In genomic region chr5:38220328-38220912, GRCm38 (mm10) we compare ENCODE assay signal across 8 mouse cellular contexts. TPM values are rescaled to one million over a fixed set of nuclear protein-coding genes. Genes with fewer than 3 reads are reported as not detected.
DNase-seq lines count a peak whose midpoint lies in the region; ATAC-seq and TF ChIP-seq lines count a peak whose summit lies in the region.

Zbtb49 (minus strand) TSS chr5:38220457.
Lyar (plus strand) TSS chr5:38220470.

- H3K27me3 ChIP-seq in forebrain, embryonic 15.5 days = no peaks in the 10 kb centered on the region
- H3K27me3 ChIP-seq in lung, embryonic 14.5 days (ENCODE audit: insufficient read depth, low read length) = no peaks in the 10 kb centered on the region
- H3K27me3 ChIP-seq in thymus, adult 2 months (ENCODE audit: control insufficient read depth, insufficient read depth, low read length) = no peaks in the 10 kb centered on the region

- in situ Hi-C loops in ES-E14 (cut with MboI; ENCODE audit: low sequenced_read_pairs in 2 of 2, unreplicated experiment in 2 of 2) = no loop called here

- peak within 1 kb of the TSS; percentile 95 to 97 for H3K4me3 ChIP-seq in ES-E14 (ENCODE audit: insufficient read depth in 1 of 2, low read depth in 1 of 2, low read length in 2 of 2, poor library complexity in 1 of 2, severe bottlenecking in 1 of 2)
- peak within 1 kb of the TSS; percentile 95 for H3K4me3 ChIP-seq in forebrain, embryonic 15.5 days
- H3K4me3 ChIP-seq in layer of hippocampus, adult 2 months = peak within 1 kb of the TSS; percentile 76
- H3K4me3 ChIP-seq in lung, embryonic 14.5 days (ENCODE audit: low read depth, low read length) = peak within 1 kb of the TSS; percentile 92
- peak within 1 kb of the TSS; percentile 68 for H3K4me3 ChIP-seq in olfactory bulb, adult 2 months (ENCODE audit: insufficient read depth, low read depth, low read length)
- H3K4me3 ChIP-seq in thymus, adult 2 months (ENCODE audit: control insufficient read depth, insufficient read depth, low read length) = peak within 1 kb of the TSS; percentile 93

- peak within 1 kb of the TSS; percentile 63; the same call in 1 of the 2 replicates for H3K27ac ChIP-seq in ES-E14 (ENCODE audit: insufficient read depth, low read depth, low read length, poor library complexity, severe bottlenecking)
- H3K27ac ChIP-seq in forebrain, embryonic 15.5 days (replicated peaks) = peak within 1 kb of the TSS; percentile 91
- H3K27ac ChIP-seq in layer of hippocampus, adult 2 months = peak within 1 kb of the TSS; percentile 94
- H3K27ac ChIP-seq in lung, embryonic 14.5 days (ENCODE audit: low read depth) = peak within 1 kb of the TSS; percentile 46
- peak within 1 kb of the TSS; percentile 16 for H3K27ac ChIP-seq in olfactory bulb, adult 2 months (ENCODE audit: insufficient read depth, low read depth, low read length)
- H3K27ac ChIP-seq in thymus, adult 2 months (ENCODE audit: control insufficient read depth, insufficient read depth, low read length) = peak within 1 kb of the TSS; percentile 7; the same call in 1 of the 2 replicates

- no peaks in the 10 kb centered on the region for H3K9me3 ChIP-seq in ES-E14 (ENCODE audit: control insufficient read depth, insufficient read depth, low read depth, low read length)
- H3K9me3 ChIP-seq in forebrain, embryonic 15.5 days = no peaks in the 10 kb centered on the region
- H3K9me3 ChIP-seq in lung, embryonic 14.5 days (ENCODE audit: low read depth, low read length) = no peaks in the 10 kb centered on the region

- TF ChIP-seq CTCF in layer of hippocampus, adult 2 months (conservative IDR thresholded peaks at IDR 0.05) = no peak
- no peak for TF ChIP-seq CTCF in lung, embryonic 14.5 days (IDR thresholded peaks at IDR 0.05; ENCODE audit: low read depth)
- TF ChIP-seq CTCF in olfactory bulb, adult 2 months (IDR thresholded peaks at IDR 0.05; ENCODE audit: insufficient read depth, low read depth, low read length) = no peak
- no peak for TF ChIP-seq CTCF in thymus, adult 2 months (IDR thresholded peaks at IDR 0.05; ENCODE audit: borderline replicate concordance, control insufficient read depth, extremely low read depth, insufficient read depth, low read length, poor library complexity)

- peak; percentile 74 for DNase-seq in ES-E14 (ENCODE audit: low read depth, low spot score)
- DNase-seq in cerebellum, adult 11-12 months = peak; percentile 91
- DNase-seq in heart, postnatal 36 days = peak; percentile 97 to 99
- DNase-seq in layer of hippocampus, adult 2 months (ENCODE audit: low spot score in 2 of 2) = peak; percentile 93 to 97
- DNase-seq in lung, embryonic 14.5 days = peak; percentile 96
- DNase-seq in thymus, adult 2 months = peak; percentile 97

- intact Hi-C loops in heart, postnatal 36 days (cut with DNase I) = loop anchor here (5.0 kb wide), 1 partner anchor 37 kb away; no protein-coding TSS in a partner anchor

- peaks cover 0 to 2% of the 10 kb centered on the region in 2 experiments; a peak in 3 of 4 replicates for H3K4me1 ChIP-seq in ES-E14 (ENCODE audit: control insufficient read depth in 2 of 2, insufficient read depth in 2 of 2, low read length in 2 of 2, poor library complexity in 1 of 2)
- H3K4me1 ChIP-seq in forebrain, embryonic 15.5 days = peaks cover 22% of the 10 kb centered on the region
- H3K4me1 ChIP-seq in lung, embryonic 14.5 days (ENCODE audit: insufficient read depth) = peaks cover 6% of the 10 kb centered on the region
- peaks cover 7% of the 10 kb centered on the region for H3K4me1 ChIP-seq in olfactory bulb, adult 2 months (ENCODE audit: control insufficient read depth, insufficient read depth, low read length)
- peaks cover 13% of the 10 kb centered on the region for H3K4me1 ChIP-seq in thymus, adult 2 months (replicated peaks; ENCODE audit: control insufficient read depth, insufficient read depth, low read length)

- 0% methylated on average over 54 of the region's 55 CpGs for WGBS in forebrain, embryonic 15.5 days
- under 1% methylated on average over 55 of the region's 55 CpGs for WGBS in lung, embryonic 14.5 days
- WGBS in olfactory bulb, adult 2 months = under 1% methylated on average over 55 of the region's 55 CpGs
- under 1% methylated on average over 55 of the region's 55 CpGs for WGBS in thymus, adult 2 months

- H3K4me2 ChIP-seq in forebrain, embryonic 15.5 days (replicated peaks) = peak within 1 kb of the TSS; percentile 91
- peak within 1 kb of the TSS; percentile 89 for H3K4me2 ChIP-seq in lung, embryonic 14.5 days

- H3K9ac ChIP-seq in ES-E14 (ENCODE audit: insufficient read depth, low read depth, low read length, poor library complexity, severe bottlenecking) = peak within 1 kb of the TSS; percentile 99
- peak within 1 kb of the TSS; percentile 91 for H3K9ac ChIP-seq in forebrain, embryonic 15.5 days (replicated peaks)
- H3K9ac ChIP-seq in lung, embryonic 14.5 days = peak within 1 kb of the TSS; percentile 87

- peak; percentile 93 for ATAC-seq in forebrain, embryonic 15.5 days (replicated peaks)
- peak; percentile 94 for ATAC-seq in lung, embryonic 14.5 days (ENCODE audit: insufficient read depth)

- H3K36me3 ChIP-seq in ES-E14 (ENCODE audit: control insufficient read depth, insufficient read depth, low read length, poor library complexity, severe bottlenecking) = peaks cover 15% of the 10 kb centered on the region; the same call in 1 of the 2 replicates
- peaks cover 20% of the 10 kb centered on the region for H3K36me3 ChIP-seq in forebrain, embryonic 15.5 days
- peaks cover 11% of the 10 kb centered on the region for H3K36me3 ChIP-seq in lung, embryonic 14.5 days (ENCODE audit: insufficient read depth)
- no peaks in the 10 kb centered on the region for H3K36me3 ChIP-seq in thymus, adult 2 months (ENCODE audit: control insufficient read depth, insufficient read depth, low read length)

- peak; percentile 85 for TF ChIP-seq POLR2A in olfactory bulb, adult 2 months (IDR thresholded peaks at IDR 0.05; ENCODE audit: insufficient read depth, low read depth, low read length)
- peak; percentile 67 for TF ChIP-seq POLR2A in thymus, adult 2 months (IDR thresholded peaks at IDR 0.05; ENCODE audit: control insufficient read depth, extremely low read depth, insufficient read depth, low read length, poor library complexity)

TF ChIP-seq in ES-E14, 5 proteins besides CTCF, POLR2A, EP300 and RAD21:
- TF ChIP-seq HCFC1 (IDR thresholded peaks at IDR 0.05; ENCODE audit: borderline replicate concordance, insufficient read depth, low read length) (peak; percentile 74; the same call in 1 of the 2 replicates), ZC3H11A (IDR thresholded peaks at IDR 0.05; ENCODE audit: borderline replicate concordance, low read depth, low read length) (no peak)

RNA-seq across cellular contexts. Expression of gene Zbtb49, which starts in this region (rescaled TPM):
- 18.3 and 23.8 TPM in 2 replicates for total RNA-seq in ES-E14 (2012; rRNA removed)
- polyA plus RNA-seq in forebrain, embryonic 15.5 days (2015; fragmentation: Nextera tagmentation; extraction: Ambion mirVana) = 25.7 and 26.4 TPM in 2 replicates
- 1 to 10 TPM; 3.9 to 4.4 TPM for total RNA-seq in heart, postnatal 36 days (2021)
- 10 to 100 TPM; 19.2 to 25.0 TPM for total RNA-seq in layer of hippocampus, adult 2 months (2021)
- polyA plus RNA-seq in lung, embryonic 14.5 days (2014; fragmentation: Nextera tagmentation; extraction: Ambion mirVana) = 12.3 and 14.9 TPM in 2 replicates
- polyA plus RNA-seq in olfactory bulb, adult 2 months (2012; ENCODE audit: insufficient read depth, insufficient read length, low replicate concordance, missing spikeins) = not detected in 2 replicates
- 35.2 and 38.9 TPM in 2 replicates for polyA plus RNA-seq in thymus, adult 2 months (2012; rRNA removed)

RNA-seq across cellular contexts. Expression of gene Lyar, which starts in this region (rescaled TPM):
- total RNA-seq in ES-E14 (2012; rRNA removed) = 93.2 and 124 TPM in 2 replicates
- 53.7 and 58.0 TPM in 2 replicates for polyA plus RNA-seq in forebrain, embryonic 15.5 days (2015; fragmentation: Nextera tagmentation; extraction: Ambion mirVana)
- total RNA-seq in heart, postnatal 36 days (2021) = 10 to 100 TPM; 18.7 to 19.0 TPM
- total RNA-seq in layer of hippocampus, adult 2 months (2021) = 10 to 100 TPM in 1 of 2 experiments, 1 to 10 TPM in 1; 9.9 to 11.3 TPM
- 105 and 112 TPM in 2 replicates for polyA plus RNA-seq in lung, embryonic 14.5 days (2014; fragmentation: Nextera tagmentation; extraction: Ambion mirVana)
- polyA plus RNA-seq in olfactory bulb, adult 2 months (2012; ENCODE audit: insufficient read depth, insufficient read length, low replicate concordance, missing spikeins) = not detected in 2 replicates
- polyA plus RNA-seq in thymus, adult 2 months (2012; rRNA removed) = 8.1 and 8.4 TPM in 2 replicates

Comparison
In these comparisons a context has a peak if more than half of its experiments do, and no peak if none do; other contexts are left out.
1. Peak in every context shown above with its lines: DNase-seq, ATAC-seq, H3K4me3 ChIP-seq and H3K27ac ChIP-seq.
2. RNA of gene Zbtb49 (polyA plus RNA-seq): 35.2 to 38.9 TPM in thymus, adult 2 months, 25.7 to 26.4 TPM in forebrain, embryonic 15.5 days and 12.3 to 14.9 TPM in lung, embryonic 14.5 days; not detected in olfactory bulb, adult 2 months; every median in the first group is over 10 times any median in the second.
3. H3K27ac ChIP-seq: peak in every context shown above with its lines; median percentile 94 in layer of hippocampus, adult 2 months; 91 in forebrain, embryonic 15.5 days; 63 in ES-E14; 46 in lung, embryonic 14.5 days; 16 in olfactory bulb, adult 2 months; 7 in thymus, adult 2 months.